Mouse (Mus musculus) gastrocnemius, adult 18-20 months (tissue): ENCODE data around the gene Uncx. TPM values are rescaled to one million over a fixed set of nuclear protein-coding genes. Genes with fewer than 3 reads are reported as not detected.

Experiments
- total RNA-seq, 2 experiments: library from RNA; stranded (reverse); gene quantifications; 2 replicates each; pipeline ENCODE4 v1.2.3; 2021

Gene Uncx
- total RNA-seq, 2 experiments from 2014 or later: not detected

Other genes with a start within 250 kb of the Uncx start
- gene Adap1, start 217.9 kb upstream of the Uncx start, total RNA-seq: 1 to 10 TPM in 1 of 2 experiments, under 1 TPM in 1; 0.66 to 1.4 TPM
- 10 to 100 TPM; 55.0 to 68.4 TPM for gene Cox19, start 192.1 kb upstream of the Uncx start, total RNA-seq
- gene Cyp2w1, start 190.9 kb upstream of the Uncx start, total RNA-seq: not detected
- 10 to 100 TPM; 21.8 to 28.9 TPM for gene Gpr146, start 165.8 kb upstream of the Uncx start, total RNA-seq
- gene C130050O18Rik, start 138.2 kb upstream of the Uncx start, total RNA-seq: under 1 TPM; 0.12 to 0.21 TPM
- gene Gper1, start 120.3 kb upstream of the Uncx start, total RNA-seq: under 1 TPM; 0.59 to 0.82 TPM
- 10 to 100 TPM in 1 of 2 experiments, 1 to 10 TPM in 1; 9.6 to 10.4 TPM for gene 3110082I17Rik, start 83.0 kb upstream of the Uncx start, total RNA-seq
- gene Zfand2a, start 58.9 kb upstream of the Uncx start, total RNA-seq: 10 to 100 TPM in 1 of 2 experiments, 1 to 10 TPM in 1; 7.6 to 12.0 TPM
- under 1 TPM; 0.30 to 0.57 TPM for gene Micall2, start 192.8 kb downstream of the Uncx start, total RNA-seq
- 10 to 100 TPM; 31.5 to 37.6 TPM for gene Ints1, start 232.2 kb downstream of the Uncx start, total RNA-seq
- gene Mafk, start 248.0 kb downstream of the Uncx start, total RNA-seq: 10 to 100 TPM; 19.5 to 33.9 TPM